Mouse (Mus musculus) CH12.LX (cell line): ENCODE data around the gene Ttpal. TPM values are rescaled to one million over a fixed set of nuclear protein-coding genes. Genes with fewer than 3 reads are reported as not detected.

Experiments
- DNase-seq: peaks from one replicate; pipeline ENCODE4 v3.0.0-alpha.2; 2013; ENCODE audit errors: extremely low read depth
- H3K27ac ChIP-seq: 2 replicates; pipeline ENCODE4 v1.5.1; 2012; ENCODE audit warnings: low read depth, mild to moderate bottlenecking, control low read depth, moderate library complexity; ENCODE audit not compliant: insufficient read depth
- H3K27me3 ChIP-seq: replicated peaks from 2 replicates; pipeline ENCODE3; 2012; ENCODE audit warnings: inconsistent platforms
- H3K36me3 ChIP-seq, 2 experiments: replicated peaks in 1 of 2; 2 replicates each; pipeline versions ENCODE3 to v1.6.1; 2012; ENCODE audit warnings: inconsistent platforms in 1 of 2, low read length in 1 of 2, mild to moderate bottlenecking in 1 of 2, mixed read lengths in 1 of 2, moderate library complexity in 1 of 2; ENCODE audit not compliant: control insufficient read depth in 1 of 2, insufficient read depth in 1 of 2
- H3K4me1 ChIP-seq, 2 experiments: 2 replicates each; pipeline ENCODE4 v1.6.1; 2012; ENCODE audit warnings: inconsistent platforms in 1 of 2, moderate library complexity in 1 of 2; ENCODE audit not compliant: insufficient read depth in 2 of 2, control insufficient read depth in 1 of 2
- H3K4me2 ChIP-seq: 2 replicates; pipeline ENCODE4 v1.6.1; 2012; ENCODE audit warnings: low read depth, mild to moderate bottlenecking, control low read depth; ENCODE audit not compliant: poor library complexity, insufficient read depth, severe bottlenecking
- H3K4me3 ChIP-seq, 3 experiments: fragments of 150-350 bp in 1 of 3; sonication (generic) in 1 of 3; replicated peaks in 1 of 3; 2 replicates each; pipeline versions ENCODE3 to v1.5.1; 2011 to 2012; ENCODE audit warnings: low read depth in 2 of 3, low read length in 2 of 3, mild to moderate bottlenecking in 2 of 3, moderate library complexity in 2 of 3, control low read depth in 1 of 3, improper control_type of control experiment in 1 of 3, inconsistent platforms in 1 of 3, mixed read lengths in 1 of 3; ENCODE audit not compliant: poor library complexity in 1 of 3
- H3K79me2 ChIP-seq: replicated peaks from 2 replicates; pipeline ENCODE4 v1.6.1; 2012; ENCODE audit warnings: mild to moderate bottlenecking, moderate library complexity; ENCODE audit not compliant: control insufficient read depth, poor library complexity, insufficient read depth, severe bottlenecking; ENCODE audit errors: extremely low read depth
- H3K9ac ChIP-seq: 2 replicates; pipeline ENCODE4 v1.6.1; 2012; ENCODE audit warnings: low read depth, mild to moderate bottlenecking, control low read depth, moderate library complexity; ENCODE audit not compliant: insufficient read depth
- H3K9me3 ChIP-seq: replicated peaks from 2 replicates; pipeline ENCODE3; 2012; ENCODE audit warnings: low read length, inconsistent platforms, mixed read lengths
- BHLHE40 ChIP-seq: IDR thresholded peaks from 2 replicates; pipeline ENCODE4 v1.6.1; 2011; ENCODE audit warnings: mild to moderate bottlenecking, low read depth, low read length, improper control_type of control experiment
- CHD1 ChIP-seq: IDR thresholded peaks from 2 replicates; pipeline ENCODE4 v1.6.1; 2012; ENCODE audit warnings: low read depth, low read length, improper control_type of control experiment, inconsistent platforms
- CHD2 ChIP-seq: IDR thresholded peaks from 2 replicates; pipeline ENCODE4 v1.6.1; 2011; ENCODE audit warnings: low read length, improper control_type of control experiment
- CTCF ChIP-seq, 2 experiments: IDR thresholded peaks in 1 of 2; conservative IDR thresholded peaks in 1 of 2; 2 replicates each; pipeline ENCODE4 v1.5.1; 2011 to 2012; ENCODE audit warnings: low read depth in 2 of 2, low read length in 2 of 2, improper control_type of control experiment in 1 of 2, inconsistent platforms in 1 of 2, mild to moderate bottlenecking in 1 of 2, moderate library complexity in 1 of 2
- E2F4 ChIP-seq: IDR thresholded peaks from 2 replicates; pipeline ENCODE4 v1.6.1; 2011; ENCODE audit warnings: low read depth, low read length, improper control_type of control experiment; ENCODE audit not compliant: insufficient replicate concordance
- ELF1 ChIP-seq: IDR thresholded peaks from 2 replicates; pipeline ENCODE4 v1.6.1; 2014; ENCODE audit warnings: low read depth, mild to moderate bottlenecking, inconsistent platforms, low read length, improper control_type of control experiment
- EP300 ChIP-seq: IDR thresholded peaks from 2 replicates; pipeline ENCODE4 v1.6.1; 2011; ENCODE audit warnings: low read length, improper control_type of control experiment
- ETS1 ChIP-seq: conservative IDR thresholded peaks from 2 replicates; pipeline ENCODE4 v1.6.1; 2012; ENCODE audit warnings: low read depth, mild to moderate bottlenecking, inconsistent platforms, low read length, improper control_type of control experiment, moderate library complexity
- GABPA ChIP-seq: IDR thresholded peaks from 2 replicates; pipeline ENCODE4 v1.6.1; 2012; ENCODE audit warnings: low read depth, low read length, improper control_type of control experiment, inconsistent platforms; ENCODE audit not compliant: insufficient replicate concordance
- HCFC1 ChIP-seq: IDR thresholded peaks from 2 replicates; pipeline ENCODE4 v1.6.1; 2012; ENCODE audit warnings: low read depth, mild to moderate bottlenecking, inconsistent platforms, low read length, improper control_type of control experiment
- IRF4 ChIP-seq: IDR thresholded peaks from 2 replicates; pipeline ENCODE4 v1.6.1; 2014; ENCODE audit warnings: low read depth, mild to moderate bottlenecking, inconsistent platforms, low read length, improper control_type of control experiment
- JUN ChIP-seq: IDR thresholded peaks from 2 replicates; pipeline ENCODE4 v1.6.1; 2011; ENCODE audit warnings: low read depth, mild to moderate bottlenecking, low read length, improper control_type of control experiment, moderate library complexity; ENCODE audit not compliant: insufficient read depth
- JUND ChIP-seq: conservative IDR thresholded peaks from 2 replicates; pipeline ENCODE4 v1.6.1; 2011; ENCODE audit warnings: low read depth, low read length, improper control_type of control experiment
- KAT2A ChIP-seq: IDR thresholded peaks from 2 replicates; pipeline ENCODE4 v1.6.1; 2012; ENCODE audit warnings: low read length, improper control_type of control experiment, inconsistent platforms; ENCODE audit not compliant: insufficient replicate concordance
- MAFK ChIP-seq: IDR thresholded peaks from 2 replicates; pipeline ENCODE4 v1.6.1; 2011; ENCODE audit warnings: low read length, improper control_type of control experiment; ENCODE audit not compliant: insufficient replicate concordance
- MAX ChIP-seq: IDR thresholded peaks from 2 replicates; pipeline ENCODE4 v1.6.1; 2011; ENCODE audit warnings: low read length, improper control_type of control experiment
- MAZ ChIP-seq: IDR thresholded peaks from 2 replicates; pipeline ENCODE4 v1.6.1; 2012; ENCODE audit warnings: low read depth, mild to moderate bottlenecking, inconsistent platforms, low read length, improper control_type of control experiment, moderate library complexity
- MEF2A ChIP-seq: IDR thresholded peaks from 2 replicates; pipeline ENCODE4 v1.6.1; 2014; ENCODE audit warnings: low read depth, mild to moderate bottlenecking, inconsistent platforms, low read length, improper control_type of control experiment, borderline replicate concordance
- MXI1 ChIP-seq: IDR thresholded peaks from 2 replicates; pipeline ENCODE4 v1.6.1; 2011; ENCODE audit warnings: mild to moderate bottlenecking, low read depth, low read length, improper control_type of control experiment
- MYC ChIP-seq: IDR thresholded peaks from 2 replicates; pipeline ENCODE4 v1.6.1; 2011; ENCODE audit warnings: low read depth, mild to moderate bottlenecking, improper control_type of control experiment, low read length
- NELFE ChIP-seq: IDR thresholded peaks from 2 replicates; pipeline ENCODE4 v1.6.1; 2011; ENCODE audit warnings: low read depth, low read length, improper control_type of control experiment
- NRF1 ChIP-seq: IDR thresholded peaks from 2 replicates; pipeline ENCODE4 v1.6.1; 2014; ENCODE audit warnings: low read depth, mild to moderate bottlenecking, inconsistent platforms, low read length, improper control_type of control experiment, moderate library complexity
- PAX5 ChIP-seq: IDR thresholded peaks from 2 replicates; pipeline ENCODE4 v1.6.1; 2012; ENCODE audit warnings: low read length, inconsistent platforms, mixed read lengths
- POLR2A ChIP-seq: IDR thresholded peaks from 2 replicates; pipeline ENCODE4 v1.6.1; 2011; ENCODE audit warnings: low read depth, mild to moderate bottlenecking, improper control_type of control experiment, low read length
- POLR2AphosphoS2 ChIP-seq: IDR thresholded peaks from 2 replicates; pipeline ENCODE4 v1.6.1; 2011; ENCODE audit warnings: low read depth, low read length, improper control_type of control experiment
- RAD21 ChIP-seq: IDR thresholded peaks from 2 replicates; pipeline ENCODE4 v1.6.1; 2011; ENCODE audit warnings: low read depth, mild to moderate bottlenecking, low read length, improper control_type of control experiment, moderate library complexity
- RCOR1 ChIP-seq: conservative IDR thresholded peaks from 2 replicates; pipeline ENCODE4 v1.6.1; 2012; ENCODE audit warnings: low read depth, mild to moderate bottlenecking, inconsistent platforms, low read length, improper control_type of control experiment
- SIN3A ChIP-seq: IDR thresholded peaks from 2 replicates; pipeline ENCODE4 v1.6.1; 2012; ENCODE audit warnings: low read length, improper control_type of control experiment, inconsistent platforms
- SMC3 ChIP-seq: IDR thresholded peaks from 2 replicates; pipeline ENCODE4 v1.6.1; 2011; ENCODE audit warnings: low read depth, low read length, improper control_type of control experiment
- TBP ChIP-seq: conservative IDR thresholded peaks from 2 replicates; pipeline ENCODE4 v1.6.1; 2011; ENCODE audit warnings: low read depth, low read length, improper control_type of control experiment
- TCF12 ChIP-seq: IDR thresholded peaks from 2 replicates; pipeline ENCODE4 v1.6.1; 2014; ENCODE audit warnings: low read depth, mild to moderate bottlenecking, inconsistent platforms, low read length, improper control_type of control experiment
- UBTF ChIP-seq: IDR thresholded peaks from 2 replicates; pipeline ENCODE4 v1.6.1; 2012; ENCODE audit warnings: low read depth, mild to moderate bottlenecking, inconsistent platforms, low read length, improper control_type of control experiment, moderate library complexity
- USF1 ChIP-seq: IDR thresholded peaks from 2 replicates; pipeline ENCODE4 v1.6.1; 2014; ENCODE audit warnings: low read depth, mild to moderate bottlenecking, inconsistent platforms, low read length, improper control_type of control experiment
- USF2 ChIP-seq: conservative IDR thresholded peaks from 2 replicates; pipeline ENCODE4 v1.6.1; 2011; ENCODE audit warnings: low read depth, low read length, improper control_type of control experiment
- ZC3H11A ChIP-seq: IDR thresholded peaks from 2 replicates; pipeline ENCODE4 v1.6.1; 2012; ENCODE audit warnings: low read depth, mild to moderate bottlenecking, inconsistent platforms, low read length, improper control_type of control experiment
- ZKSCAN1 ChIP-seq: IDR thresholded peaks from 2 replicates; pipeline ENCODE4 v1.6.1; 2012; ENCODE audit warnings: low read depth, inconsistent platforms, low read length, improper control_type of control experiment, borderline replicate concordance
- ZMIZ1 ChIP-seq: IDR thresholded peaks from 2 replicates; pipeline ENCODE4 v1.6.1; 2012; ENCODE audit warnings: low read depth, mild to moderate bottlenecking, inconsistent platforms, low read length, improper control_type of control experiment
- ZNF384 ChIP-seq: IDR thresholded peaks from 2 replicates; pipeline ENCODE4 v1.6.1; 2012; ENCODE audit warnings: low read depth, low read length, improper control_type of control experiment, inconsistent platforms
- dilution Hi-C: fragments of 300-500 bp; cut with MboI; formaldehyde crosslinking; loops from 2 replicates; pipeline ENCODE4 v1.14.3; 2020; ENCODE audit warnings: low sequenced_read_pairs; ENCODE audit not compliant: extremely low pct_unique_long_range_greater_than_20kb, extremely low pct_ligation_motif_present
- in situ Hi-C: fragments of 300-500 bp; cut with MboI; formaldehyde crosslinking; loops from 3 replicates; pipeline ENCODE4 v1.14.3; 2019; ENCODE audit warnings: low sequenced_read_pairs, low pct_ligation_motif_present, low pct_unique_long_range_greater_than_20kb, mixed read lengths
- polyA plus RNA-seq: library from polyadenylated mRNA; unstranded; fragments of >175 nt; gene quantifications from 2 replicates; pipeline ENCODE4 v1.2.1, GENCODE M21; 2012; ENCODE audit warnings: low read depth; ENCODE audit not compliant: insufficient read length
- total RNA-seq, 2 experiments: library from RNA; depleted of rRNA; stranded (reverse); fragments of 300-350 nt in 1 of 2; fragments of >200 nt in 1 of 2; gene quantifications; 2 replicates each; pipeline ENCODE4 v1.2.3; 2012 to 2014

Ttpal gene
- total and polyA plus RNA-seq, 3 experiments: 21.9 to 38.9 (median 25.7) TPM

- no peaks in the 10 kb centered on the region for H3K9me3 ChIP-seq
- no peaks in the 10 kb centered on the region for H3K27me3 ChIP-seq
- no peak overlapping the region for H3K9ac ChIP-seq
- dilution Hi-C loops: no loop called here
- no peak overlapping the region for H3K27ac ChIP-seq
- no peak overlapping the region for H3K4me2 ChIP-seq
- no peaks in the 10 kb centered on the region for H3K79me2 ChIP-seq
- H3K4me3 ChIP-seq: no peak overlapping the region
- no peaks in the 10 kb centered on the region for H3K36me3 ChIP-seq
- peak; percentile 60 for DNase-seq
- in situ Hi-C loops: no loop called here
- H3K4me1 ChIP-seq: peaks cover 9 to 35% of the 10 kb centered on the region in 2 experiments
- TF ChIP-seq JUN (peak; percentile 86), PAX5 (no peak), MAZ (peak; percentile 46; the same call in 1 of the 2 replicates), CTCF (conservative IDR thresholded peaks at IDR 0.05 in 1 of 2, IDR thresholded peaks at IDR 0.05 in 1 of 2; ENCODE audit: low read depth in 2 of 2, low read length in 2 of 2) (no peak), MXI1 (no peak), USF2 (no peak), RCOR1 (no peak), E2F4 (no peak), ELF1 (no peak), USF1 (no peak), IRF4 (peak; percentile 72), SMC3 (no peak), NRF1 (peak; percentile 12; the same call in 1 of the 2 replicates), BHLHE40 (peak; percentile 52; the same call in 1 of the 2 replicates), NELFE (no peak), SIN3A (0 out of 2 replicates have a peak, but pooled peaks have one; percentile 49), TCF12 (peak; percentile 92), RAD21 (no peak), CHD2 (no peak; the same call in 1 of the 2 replicates), MAX (no peak), ZMIZ1 (no peak), EP300 (peak; percentile 79), JUND (peak; percentile 71), POLR2AphosphoS2 (no peak), KAT2A (no peak), ZKSCAN1 (no peak), ZNF384 (no peak), MEF2A (peak; percentile 98), UBTF (no peak), CHD1 (no peak), MAFK (no peak), ETS1 (peak; percentile 70), ZC3H11A (no peak), GABPA (0 out of 2 replicates have a peak, but pooled peaks have one; percentile 19), MYC (no peak), TBP (no peak), POLR2A (no peak), HCFC1 (peak; percentile 52; the same call in 1 of the 2 replicates)
- TF ChIP-seq, all 38 proteins: peak for 13
These were observed 14.6 kb upstream of the Ttpal start for GRCm38 (mm10) chr2:163587506-163587905.
